Mouse (Mus musculus) forebrain, embryonic 10.5 days (tissue): ENCODE measurements around the gene Aaed1. TPM values are rescaled to one million over a fixed set of nuclear protein-coding genes. Genes with fewer than 3 reads are reported as not detected.

Experiments
- DNase-seq: peaks from one replicate; pipeline ENCODE4 v3.0.0-alpha.2; 2017; ENCODE audit warnings: low spot score; ENCODE audit errors: extremely low spot score
- H3K27ac ChIP-seq: fragments of 300-500 bp; sonication (generic); 2 replicates; pipeline ENCODE4 v1.5.1; 2016; ENCODE audit warnings: mild to moderate bottlenecking
- H3K27me3 ChIP-seq: fragments of 300-500 bp; sonication (generic); 2 replicates; pipeline ENCODE4 v1.6.1; 2016; ENCODE audit warnings: mild to moderate bottlenecking; ENCODE audit not compliant: poor library complexity, severe bottlenecking
- H3K36me3 ChIP-seq: fragments of 300-500 bp; sonication (generic); replicated peaks from 2 replicates; pipeline ENCODE4 v1.6.1; 2016; ENCODE audit warnings: mild to moderate bottlenecking, moderate library complexity
- H3K4me1 ChIP-seq: fragments of 300-500 bp; sonication (generic); 2 replicates; pipeline ENCODE4 v1.6.1; 2016
- H3K4me3 ChIP-seq: fragments of 300-500 bp; sonication (generic); 2 replicates; pipeline ENCODE4 v1.5.1; 2016; ENCODE audit warnings: mild to moderate bottlenecking, moderate library complexity
- H3K9me3 ChIP-seq: fragments of 300-500 bp; sonication (generic); 2 replicates; pipeline ENCODE4 v1.6.1; 2016; ENCODE audit warnings: mild to moderate bottlenecking, moderate library complexity
- WGBS: fragments of 180-500 bp; shearing (Covaris S2); methylation state at CpG from one replicate; pipeline ENCODE4 v1.1.7; 2016; 5-methylcytosine and 5-hydroxymethylcytosine counted together
- polyA plus RNA-seq: library from polyadenylated mRNA; unstranded; fragments of >200 nt; fragmentation: Nextera tagmentation; extraction: Ambion mirVana; gene quantifications from 2 replicates; pipeline ENCODE4 v1.2.1, GENCODE M21; 2016

The Aaed1 gene
- polyA plus RNA-seq: 26.3 and 27.2 TPM in 2 replicates

GRCm38 (mm10) chr13:64312024-64312915 is at the start of gene Aaed1:
Gene Aaed1 (minus strand): TSS chr13:64312710.
- DNase-seq: peak; percentile 97
- H3K9me3 ChIP-seq: no peaks in the 10 kb centered on the region
- WGBS: under 1% methylated on average over 72 of the region's 74 CpGs
- H3K27ac ChIP-seq: peak within 1 kb of the TSS; percentile 89
- H3K27me3 ChIP-seq: no peaks in the 10 kb centered on the region
- peaks cover 8% of the 10 kb centered on the region for H3K36me3 ChIP-seq
- H3K4me1 ChIP-seq: peaks cover 15% of the 10 kb centered on the region
- peak within 1 kb of the TSS; percentile 72 for H3K4me3 ChIP-seq

GRCm38 (mm10) chr13:64362139-64362538 is 49.6 kb upstream of the Aaed1 start:
- Histone ChIP-seq H3K4me3 (no peak overlapping the region), H3K9me3 (no peaks in the 10 kb centered on the region), H3K4me1 (no peaks in the 10 kb centered on the region), H3K36me3 (peaks cover 51% of the 10 kb centered on the region), H3K27me3 (no peaks in the 10 kb centered on the region), H3K27ac (no peak overlapping the region)
- DNase-seq: no peak
- WGBS: 92% methylated on average over 6 of the region's 6 CpGs

GRCm38 (mm10) chr13:64361020-64361419 is 48.5 kb upstream of the Aaed1 start:
- 90% methylated on average over 3 of the region's 3 CpGs for WGBS
- H3K4me1 ChIP-seq: no peaks in the 10 kb centered on the region

GRCm38 (mm10) chr13:64359702-64360101 is 47.2 kb upstream of the Aaed1 start:
- Histone ChIP-seq H3K36me3 (peaks cover 27% of the 10 kb centered on the region), H3K27ac (no peak overlapping the region), H3K4me1 (peaks cover 3% of the 10 kb centered on the region; the same call in 1 of the 2 replicates), H3K27me3 (no peaks in the 10 kb centered on the region), H3K9me3 (no peaks in the 10 kb centered on the region), H3K4me3 (no peak overlapping the region)
- DNase-seq: no peak
- 82% methylated on average over 3 of the region's 3 CpGs for WGBS

More at GRCm38 (mm10) chr13:64361020-64361419, 48.5 kb upstream of the Aaed1 start:
- no peak overlapping the region for H3K27ac ChIP-seq
- no peaks in the 10 kb centered on the region for H3K27me3 ChIP-seq
- H3K9me3 ChIP-seq: no peaks in the 10 kb centered on the region
- H3K36me3 ChIP-seq: peaks cover 40% of the 10 kb centered on the region
- no peak overlapping the region for H3K4me3 ChIP-seq
- DNase-seq: no peak

- no peaks in the 10 kb centered on the region for H3K27me3 ChIP-seq
- H3K4me1 ChIP-seq: peaks cover 3% of the 10 kb centered on the region; the same call in 1 of the 2 replicates
- peaks cover 14% of the 10 kb centered on the region for H3K36me3 ChIP-seq
- DNase-seq: no peak
- WGBS: 76% methylated on average over 1 of the region's 1 CpGs
- H3K27ac ChIP-seq: no peak overlapping the region
- H3K9me3 ChIP-seq: no peaks in the 10 kb centered on the region
- no peak overlapping the region for H3K4me3 ChIP-seq
These were observed 46.0 kb upstream of the Aaed1 start for GRCm38 (mm10) chr13:64358476-64358875.

GRCm38 (mm10) chr13:64357389-64357788 is 44.9 kb upstream of the Aaed1 start:
- Histone ChIP-seq H3K9me3 (no peaks in the 10 kb centered on the region), H3K27ac (no peak overlapping the region), H3K27me3 (no peaks in the 10 kb centered on the region), H3K36me3 (peaks cover 4% of the 10 kb centered on the region), H3K4me1 (peaks cover 3% of the 10 kb centered on the region; the same call in 1 of the 2 replicates), H3K4me3 (no peak overlapping the region)
- WGBS: 84% methylated on average over 5 of the region's 5 CpGs
- no peak for DNase-seq

GRCm38 (mm10) chr13:64349474-64349873 is 37.0 kb upstream of the Aaed1 start:
- Histone ChIP-seq H3K4me3 (no peak overlapping the region), H3K4me1 (no peaks in the 10 kb centered on the region), H3K27ac (no peak overlapping the region), H3K9me3 (no peaks in the 10 kb centered on the region), H3K36me3 (no peaks in the 10 kb centered on the region), H3K27me3 (no peaks in the 10 kb centered on the region)
- 88% methylated on average over 2 of the region's 2 CpGs for WGBS
- no peak for DNase-seq

GRCm38 (mm10) chr13:64344082-64344501 is 31.6 kb upstream of the Aaed1 start:
- Histone ChIP-seq H3K4me1 (peaks cover 11% of the 10 kb centered on the region), H3K9me3 (no peaks in the 10 kb centered on the region), H3K36me3 (no peaks in the 10 kb centered on the region), H3K27me3 (no peaks in the 10 kb centered on the region), H3K4me3 (peak overlapping the region; percentile 58), H3K27ac (peak overlapping the region; percentile 75)
- DNase-seq: peak; percentile 17
- 3% methylated on average over 9 of the region's 9 CpGs for WGBS

GRCm38 (mm10) chr13:64343598-64343997 is 31.1 kb upstream of the Aaed1 start:
- no peak for DNase-seq
- Histone ChIP-seq H3K9me3 (no peaks in the 10 kb centered on the region), H3K36me3 (no peaks in the 10 kb centered on the region), H3K4me3 (peak overlapping the region; percentile 58), H3K4me1 (peaks cover 11% of the 10 kb centered on the region), H3K27ac (peak overlapping the region; percentile 75), H3K27me3 (no peaks in the 10 kb centered on the region)
- WGBS: 23% methylated on average over 10 of the region's 10 CpGs

GRCm38 (mm10) chr13:64335546-64336132 is 23.1 kb upstream of the Aaed1 start:
- Histone ChIP-seq H3K36me3 (no peaks in the 10 kb centered on the region), H3K9me3 (no peaks in the 10 kb centered on the region), H3K27me3 (no peaks in the 10 kb centered on the region), H3K4me3 (no peak overlapping the region), H3K27ac (no peak overlapping the region), H3K4me1 (no peaks in the 10 kb centered on the region)
- WGBS: 69% methylated on average over 4 of the region's 4 CpGs
- no peak for DNase-seq

- Histone ChIP-seq H3K9me3 (no peaks in the 10 kb centered on the region), H3K4me3 (no peak overlapping the region), H3K4me1 (no peaks in the 10 kb centered on the region), H3K27ac (no peak overlapping the region), H3K36me3 (no peaks in the 10 kb centered on the region), H3K27me3 (no peaks in the 10 kb centered on the region)
- WGBS: 95% methylated on average over 3 of the region's 3 CpGs
- no peak for DNase-seq
These were observed 20.6 kb upstream of the Aaed1 start for GRCm38 (mm10) chr13:64333102-64333501.

GRCm38 (mm10) chr13:64332321-64332720 is 19.8 kb upstream of the Aaed1 start:
- Histone ChIP-seq H3K9me3 (no peaks in the 10 kb centered on the region), H3K36me3 (no peaks in the 10 kb centered on the region), H3K4me1 (no peaks in the 10 kb centered on the region), H3K27me3 (no peaks in the 10 kb centered on the region), H3K4me3 (no peak overlapping the region), H3K27ac (no peak overlapping the region)
- no peak for DNase-seq
- WGBS: 87% methylated on average over 6 of the region's 6 CpGs
